Mouse (Mus musculus): Measurements from ENCODE around the gene Prune1.

The Prune1 gene

DNA sequence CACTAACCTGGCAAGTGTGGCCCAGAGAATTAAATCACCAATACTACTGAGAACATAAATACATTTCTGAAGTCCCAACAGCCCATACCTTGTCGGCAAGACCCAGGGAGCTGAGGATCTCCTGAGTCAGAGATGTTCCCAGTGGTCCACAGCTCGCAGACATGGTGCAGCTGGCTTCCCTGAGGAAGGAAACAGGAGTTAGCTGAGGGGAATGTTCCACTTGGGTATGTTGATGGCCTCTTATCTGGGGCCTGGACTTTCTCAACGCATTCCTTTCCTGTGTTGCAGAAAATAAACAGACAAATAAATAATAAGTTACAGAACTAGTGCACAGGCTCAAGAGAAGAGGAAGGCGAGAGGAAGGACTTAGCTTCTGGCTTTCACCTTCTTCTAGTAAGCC is 24.4 kb upstream of the Prune1 start:
- DNase-seq: no peak

DNA sequence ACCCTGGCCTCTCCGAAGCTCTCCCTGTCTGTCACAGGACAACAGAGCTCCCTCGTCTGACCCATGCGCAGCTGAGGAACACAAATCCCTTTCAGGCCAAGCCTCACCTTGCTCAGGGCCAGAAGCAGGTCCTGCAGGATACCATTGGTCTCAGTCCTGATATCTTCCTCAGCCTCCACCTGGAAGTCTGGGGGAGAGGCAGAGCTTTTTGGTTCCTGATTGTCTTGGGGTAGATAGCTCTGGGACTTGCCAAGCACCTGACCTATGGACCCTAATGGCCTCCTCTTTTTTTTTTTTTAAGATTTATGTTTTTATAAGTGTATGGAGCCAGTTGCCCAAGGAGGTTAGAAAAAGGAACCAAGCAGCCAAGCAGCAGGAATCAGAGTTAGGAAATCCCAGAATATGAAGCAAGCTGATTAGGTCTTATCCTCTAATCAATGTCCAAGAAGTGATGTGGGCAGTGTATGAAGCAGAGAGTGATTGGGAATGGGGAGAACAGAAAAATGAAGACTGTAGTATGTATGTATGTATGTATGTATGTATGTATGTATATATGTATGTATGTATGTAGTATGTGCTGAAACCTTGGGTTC is 19.4 kb upstream of the Prune1 start:
- no peak for DNase-seq

DNA sequence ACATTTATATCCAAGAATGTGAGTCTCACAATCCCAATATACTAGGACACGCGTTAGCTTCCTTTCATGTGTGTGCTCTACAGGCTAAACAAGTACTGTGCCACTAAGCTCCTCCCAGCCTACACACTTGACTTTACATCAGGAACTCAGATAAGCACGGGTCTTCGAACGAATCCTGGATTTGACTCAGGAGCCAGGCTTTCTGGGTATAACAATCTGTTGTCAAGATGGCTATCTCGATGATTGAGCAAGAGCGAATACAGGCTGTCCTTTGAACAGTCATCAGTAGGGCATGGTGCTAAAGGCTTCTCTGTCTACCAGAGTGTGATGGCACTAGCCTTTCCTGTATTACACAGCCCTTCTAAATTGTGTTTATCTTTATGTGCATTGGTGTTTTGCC is 16.1 kb upstream of the Prune1 start:
- DNase-seq: no peak

DNA sequence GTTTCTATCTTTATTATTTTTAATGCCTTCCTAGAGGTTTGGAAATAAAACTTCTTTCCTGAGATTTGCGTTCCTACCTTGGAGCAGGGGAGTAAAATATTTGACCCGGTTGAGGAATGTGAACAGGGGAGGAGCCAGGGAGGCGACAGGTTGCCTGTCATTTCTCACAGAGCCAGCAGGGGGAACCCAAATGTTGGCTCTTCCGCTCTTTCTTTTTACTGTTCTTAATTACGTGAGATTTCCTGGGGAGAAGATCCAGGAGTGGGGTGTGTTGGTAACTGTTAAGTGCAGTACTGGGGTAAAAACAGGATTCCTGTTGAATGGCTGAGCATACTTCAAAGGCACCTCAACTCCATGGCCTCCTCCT is 14.2 kb upstream of the Prune1 start:
- DNase-seq: peak; percentile 73

DNA sequence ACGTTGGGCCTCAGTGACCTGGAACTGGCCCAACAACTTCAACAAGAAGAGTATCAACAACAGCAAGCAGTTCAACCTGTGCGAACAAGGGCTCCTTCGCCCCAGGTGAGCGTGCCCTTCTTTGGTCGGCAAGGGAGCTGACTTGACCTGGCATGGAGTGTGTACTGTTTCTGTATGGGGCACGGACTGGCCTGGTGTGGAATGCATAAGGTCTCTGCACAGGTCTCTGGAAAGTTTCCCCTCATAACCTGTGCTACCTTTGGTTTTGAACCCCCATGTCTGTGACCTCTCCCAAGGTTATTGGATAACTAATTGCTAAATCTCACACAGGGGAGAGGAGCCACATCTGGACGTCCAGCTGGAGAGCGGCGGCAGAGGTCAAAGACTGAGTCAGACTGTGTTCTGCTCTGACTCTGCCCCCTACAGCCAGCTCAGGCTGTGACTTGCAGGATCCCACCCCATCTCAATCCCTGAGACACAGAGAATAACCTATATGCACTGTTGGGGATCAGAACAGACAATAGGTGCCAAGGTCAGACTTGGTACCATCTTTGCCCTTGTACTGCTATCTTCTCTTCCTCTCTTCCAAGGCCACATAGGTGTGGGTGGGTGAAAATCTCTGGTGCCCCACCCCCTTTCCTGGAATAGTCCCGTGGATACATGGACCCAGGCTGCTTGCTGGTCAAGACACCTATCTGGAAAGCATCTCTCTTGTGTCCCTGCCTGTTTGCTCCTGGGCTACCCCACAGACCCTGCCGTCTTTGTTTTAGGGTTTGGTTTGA is 13.6 kb upstream of the Prune1 start:
- DNase-seq: peak; percentile 73

DNA sequence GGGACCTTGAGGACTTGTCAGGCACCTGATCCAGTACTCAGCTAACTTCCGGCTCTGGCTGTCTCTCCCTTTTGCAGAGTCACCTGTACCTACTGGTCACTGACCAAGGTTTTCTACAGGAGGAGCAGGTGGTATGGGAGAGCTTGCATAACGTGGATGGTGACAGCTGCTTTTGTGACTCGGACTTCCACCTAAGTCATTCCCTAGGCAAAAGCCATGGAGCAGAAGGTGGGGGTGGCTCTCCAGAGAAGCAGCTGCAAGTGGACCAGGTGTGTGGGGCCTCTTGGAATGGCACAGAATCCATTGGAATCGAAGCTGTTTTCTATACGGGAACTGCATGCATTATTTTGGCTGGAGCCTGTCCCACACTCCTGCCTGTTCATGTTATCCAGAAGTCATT is 12.8 kb upstream of the Prune1 start:
- DNase-seq: no peak

DNA sequence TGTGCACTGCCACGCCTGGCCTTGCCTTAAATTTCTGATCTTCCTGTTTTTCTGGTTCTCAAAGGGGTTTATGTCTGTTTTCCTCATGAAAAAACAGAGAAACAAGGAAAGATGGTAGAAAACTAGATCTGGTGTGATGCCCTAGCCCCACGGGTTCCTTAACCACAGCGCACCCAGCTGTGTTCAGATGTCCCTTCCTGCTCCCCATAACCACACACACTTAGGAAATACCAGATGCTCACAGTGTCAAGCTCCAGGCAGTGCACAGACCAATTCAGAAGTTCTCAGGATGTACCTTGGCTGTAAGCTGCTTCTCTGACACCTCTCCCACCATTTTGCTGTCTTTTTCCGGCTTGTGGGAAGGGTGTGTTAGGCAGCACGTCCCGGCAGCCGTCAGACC is 12.4 kb upstream of the Prune1 start:
- no peak for DNase-seq

DNA sequence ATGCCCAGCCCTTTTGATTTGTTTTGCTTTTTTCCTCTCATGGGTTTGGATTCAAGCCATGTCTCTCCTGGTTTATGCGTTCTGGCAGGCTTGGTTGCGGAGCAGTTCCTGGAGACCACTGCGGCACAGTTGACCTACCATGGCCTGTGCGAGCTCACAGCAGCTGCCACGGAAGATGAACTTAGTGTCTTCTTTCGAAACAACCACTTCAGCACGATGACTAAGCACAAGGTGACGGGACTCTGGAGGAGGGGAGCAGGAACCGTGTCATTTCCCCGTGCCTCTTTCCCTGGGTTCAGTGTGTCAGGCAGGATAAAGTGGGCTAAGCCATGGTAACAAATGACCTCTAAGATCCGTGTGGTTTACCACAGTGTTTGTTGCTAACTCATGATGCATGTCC is 11.7 kb upstream of the Prune1 start:
- DNase-seq: peak; percentile 62

DNA sequence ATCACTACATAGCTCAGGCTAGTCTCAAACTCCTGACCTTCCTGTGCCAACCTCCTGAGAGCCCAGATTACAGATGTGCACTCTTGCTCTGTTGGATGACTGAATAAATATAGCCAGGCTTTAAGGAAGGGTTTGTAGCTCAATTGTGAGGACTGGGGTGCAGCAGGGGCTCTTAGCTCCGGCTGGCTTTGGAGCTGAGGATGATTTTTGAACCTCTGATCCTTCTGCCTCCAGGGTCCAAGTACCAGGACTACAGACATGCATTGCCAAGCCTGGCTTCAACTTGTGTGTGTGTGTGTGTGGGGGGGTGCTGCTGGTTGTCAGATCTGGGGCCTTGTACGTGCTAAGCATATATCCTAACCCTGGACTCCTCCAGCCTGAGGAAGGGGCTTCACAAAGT is 11.0 kb upstream of the Prune1 start:
- DNase-seq: no peak

DNA sequence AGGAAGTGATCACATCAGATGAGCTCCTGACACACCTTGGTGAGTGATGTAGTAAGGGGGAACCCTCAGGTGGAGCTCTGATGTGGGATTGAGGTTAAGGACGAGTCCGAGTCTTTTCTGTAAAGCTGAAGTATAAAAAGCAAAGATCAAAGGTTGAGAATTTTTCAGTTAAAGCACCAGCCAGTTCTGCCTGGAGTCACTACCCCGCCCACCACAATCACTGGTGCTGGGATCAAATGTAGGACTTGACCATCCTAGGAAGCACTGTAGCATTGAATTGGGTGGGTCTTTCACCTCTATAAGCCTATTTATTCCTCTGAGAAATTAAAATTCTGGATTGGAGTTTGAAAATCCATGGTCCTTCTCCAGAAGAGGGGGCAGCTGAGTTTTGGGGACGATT is 9.2 kb upstream of the Prune1 start:
- no peak for DNase-seq

DNA sequence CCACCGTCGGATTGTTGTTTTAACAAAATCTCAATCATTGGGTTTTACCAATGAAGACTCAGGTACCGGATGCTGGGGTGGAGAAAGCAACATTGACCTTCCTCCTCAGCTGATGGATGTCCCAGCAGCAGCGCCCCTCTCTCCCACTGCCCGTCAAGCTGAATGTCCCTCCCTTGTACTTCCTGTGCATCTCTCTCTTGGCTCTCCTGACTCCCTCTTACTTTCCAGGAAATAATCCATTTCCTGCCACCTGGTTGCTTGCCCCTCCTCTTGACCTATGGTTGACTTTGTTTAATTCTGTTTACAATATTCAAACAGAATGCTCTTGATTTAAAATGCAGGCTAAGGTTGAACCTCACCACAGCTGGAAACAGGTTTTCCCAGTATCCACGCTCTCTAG is 8.3 kb upstream of the Prune1 start:
- DNase-seq: no peak

DNA sequence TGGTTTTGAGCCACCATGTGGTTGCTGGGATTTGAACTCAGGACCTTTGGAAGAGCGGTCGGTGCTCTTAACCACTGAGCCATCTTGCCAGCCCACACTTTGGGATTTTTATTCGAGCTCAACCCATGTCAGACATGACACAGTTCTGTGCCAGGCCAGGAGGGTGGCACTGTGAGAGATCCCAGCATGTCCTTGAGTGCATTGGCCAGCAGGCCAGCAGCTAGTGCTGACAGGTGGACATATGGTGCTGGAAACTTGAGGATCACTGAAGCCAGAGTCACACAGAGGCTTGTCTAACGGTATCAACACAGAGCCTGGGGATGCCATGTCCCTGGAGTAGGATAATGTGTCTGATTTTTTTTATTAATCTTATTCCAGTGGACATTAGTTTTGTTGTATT is 7.5 kb upstream of the Prune1 start:
- no peak for DNase-seq

DNA sequence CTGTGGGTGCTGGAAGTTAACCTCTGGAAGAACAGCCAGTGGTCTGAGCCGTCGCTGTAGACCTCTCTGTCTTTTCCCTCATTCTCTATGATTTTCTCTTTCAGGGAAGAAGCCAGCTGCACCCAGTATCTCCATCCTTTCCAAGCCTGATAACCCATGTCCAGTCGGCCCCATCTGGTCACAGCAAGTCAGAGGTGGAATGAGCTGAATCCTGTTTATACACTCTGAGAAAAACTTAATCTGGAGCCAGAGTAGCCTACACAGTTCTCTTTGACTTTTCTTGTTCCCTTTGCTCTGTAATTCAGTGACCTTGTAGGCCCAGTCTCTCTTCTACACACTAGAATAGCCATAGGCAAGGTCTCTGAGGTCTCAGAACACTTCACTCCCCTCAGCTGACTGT is 5.7 kb upstream of the Prune1 start:
- peak; percentile 47 for DNase-seq

DNA sequence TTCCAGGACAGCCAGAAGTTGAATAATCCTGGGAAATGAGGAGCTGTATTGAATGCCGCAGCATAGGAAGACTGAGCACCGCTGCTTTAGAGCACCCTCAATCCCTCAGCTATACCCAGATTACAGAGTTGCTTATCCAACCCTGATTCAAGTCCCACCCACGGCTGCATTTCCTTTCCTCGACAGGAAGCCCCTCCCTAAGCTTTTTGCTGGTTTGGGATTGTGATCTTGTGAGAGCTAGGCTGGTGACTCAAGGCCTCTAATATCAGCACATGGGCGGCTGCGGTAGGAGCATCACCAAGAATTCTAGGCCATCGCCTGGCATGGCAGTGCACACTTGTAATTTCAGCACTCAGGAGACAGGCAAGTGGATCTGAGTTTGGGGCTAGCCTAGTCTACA is 4.6 kb upstream of the Prune1 start:
- DNase-seq: no peak

DNA sequence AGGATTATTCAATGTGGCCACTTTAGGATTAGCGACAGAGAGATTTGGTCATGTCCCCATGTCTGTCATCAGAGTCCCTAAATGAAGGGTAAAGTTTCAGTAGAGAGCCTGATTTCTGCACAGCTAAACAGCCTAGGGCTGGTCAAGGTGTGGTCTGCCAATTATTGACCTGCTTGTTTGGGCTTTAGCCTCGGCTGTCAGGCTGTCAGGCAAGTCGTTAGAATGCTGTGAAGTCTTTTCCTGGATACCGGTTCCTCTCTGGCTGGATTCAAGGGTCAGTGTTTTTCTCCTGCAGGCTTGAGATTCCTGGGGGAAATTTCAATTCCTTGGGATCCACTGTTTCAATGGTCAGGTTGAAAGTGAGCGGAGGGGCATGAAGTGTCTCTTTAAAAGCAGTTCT is 4.1 kb upstream of the Prune1 start:
- peak; percentile 60 for DNase-seq

DNA sequence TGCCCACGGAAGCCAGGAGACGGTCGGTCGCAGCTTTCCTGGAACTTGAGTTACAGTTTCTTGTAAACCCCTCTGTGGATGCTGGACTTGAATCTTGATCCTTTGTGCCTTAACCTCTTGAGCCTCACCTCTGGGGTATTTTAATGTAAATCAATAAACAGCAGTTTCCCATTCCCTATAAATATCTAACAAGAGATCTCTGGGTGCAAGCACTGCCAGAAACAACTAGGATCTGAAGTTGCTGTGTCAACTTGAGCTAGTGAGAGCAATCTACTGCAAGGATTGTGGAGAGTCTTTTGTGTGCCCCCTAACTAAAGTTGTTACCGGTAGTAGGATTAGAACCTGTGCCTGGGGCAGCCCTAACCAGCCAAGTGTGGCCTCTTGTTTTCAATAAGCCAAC is 3.5 kb upstream of the Prune1 start:
- no peak for DNase-seq

DNA sequence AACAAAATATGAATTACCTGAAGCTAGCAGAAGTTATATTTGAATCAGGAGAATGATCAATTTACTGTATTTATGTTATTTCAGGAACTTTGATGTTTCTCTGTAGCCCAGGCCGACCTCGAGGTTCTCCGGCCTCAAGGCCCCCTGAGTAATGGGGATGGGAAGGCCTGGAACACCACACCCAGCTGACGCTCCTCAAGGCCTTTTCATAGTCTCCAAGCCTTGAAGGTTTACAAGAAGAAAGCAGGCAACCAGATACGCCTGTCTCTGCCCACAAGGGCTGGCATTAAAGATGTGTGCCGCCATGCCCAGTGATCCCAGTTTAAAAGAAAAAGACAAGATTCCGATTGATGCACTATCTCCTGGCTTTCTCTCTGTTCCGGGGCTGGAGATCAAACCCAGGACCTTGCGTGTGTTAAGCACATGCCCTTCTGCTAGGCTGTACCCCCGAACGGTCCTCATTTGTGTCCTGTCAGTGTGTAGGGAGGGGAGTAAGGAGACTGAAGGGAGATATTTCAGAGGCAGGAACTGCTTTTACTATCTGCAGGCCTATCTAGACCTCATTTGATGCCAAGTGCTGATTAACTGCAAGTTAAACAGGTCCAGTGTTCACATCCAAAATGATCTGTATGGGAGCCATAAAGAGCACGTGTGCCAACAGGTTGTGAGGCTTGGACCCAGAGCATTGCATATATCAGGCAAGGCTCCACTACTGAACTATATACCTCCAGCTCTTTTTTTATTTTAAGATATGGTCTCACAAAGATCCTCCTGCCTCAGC is 2.8 kb upstream of the Prune1 start:
- DNase-seq: no peak

DNA sequence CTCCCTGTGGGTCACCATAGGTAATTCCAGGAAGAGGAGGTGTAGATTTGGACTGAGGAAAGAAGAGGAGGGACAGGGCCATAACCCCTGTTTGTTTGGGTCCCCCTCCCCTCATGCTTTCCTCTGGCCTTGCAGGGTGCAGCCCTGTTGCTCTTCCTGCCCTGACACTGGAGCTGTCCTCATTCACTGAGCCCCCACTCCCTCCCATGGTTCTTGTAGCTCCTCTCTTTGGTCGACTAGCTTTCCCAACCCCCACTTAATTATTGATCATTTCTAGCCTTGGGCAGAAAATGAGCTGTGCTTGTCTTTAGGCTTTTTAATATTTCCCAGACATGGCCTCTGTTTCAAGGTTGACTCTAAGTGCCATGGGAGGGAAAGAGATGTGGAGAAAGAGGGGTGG is 2.2 kb upstream of the Prune1 start:
- no peak for DNase-seq

DNA sequence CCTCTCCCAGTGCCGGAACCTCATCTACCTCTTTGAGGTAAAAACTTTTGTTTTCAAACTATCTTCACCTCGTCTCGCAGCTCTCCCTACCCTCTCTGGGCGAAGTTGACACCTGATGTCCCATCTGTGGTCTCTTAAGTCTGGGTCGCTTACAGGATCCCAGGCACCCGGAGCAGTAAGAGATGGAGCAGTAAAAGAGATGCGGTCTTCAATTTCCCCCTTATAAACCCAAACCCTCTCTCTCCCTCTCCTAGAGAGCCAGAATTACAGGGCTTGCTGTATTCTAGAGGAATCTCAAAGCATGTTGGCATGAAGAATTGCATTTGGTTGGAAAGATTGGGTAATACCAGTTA is 1.7 kb upstream of the Prune1 start:
- no peak for DNase-seq

DNA sequence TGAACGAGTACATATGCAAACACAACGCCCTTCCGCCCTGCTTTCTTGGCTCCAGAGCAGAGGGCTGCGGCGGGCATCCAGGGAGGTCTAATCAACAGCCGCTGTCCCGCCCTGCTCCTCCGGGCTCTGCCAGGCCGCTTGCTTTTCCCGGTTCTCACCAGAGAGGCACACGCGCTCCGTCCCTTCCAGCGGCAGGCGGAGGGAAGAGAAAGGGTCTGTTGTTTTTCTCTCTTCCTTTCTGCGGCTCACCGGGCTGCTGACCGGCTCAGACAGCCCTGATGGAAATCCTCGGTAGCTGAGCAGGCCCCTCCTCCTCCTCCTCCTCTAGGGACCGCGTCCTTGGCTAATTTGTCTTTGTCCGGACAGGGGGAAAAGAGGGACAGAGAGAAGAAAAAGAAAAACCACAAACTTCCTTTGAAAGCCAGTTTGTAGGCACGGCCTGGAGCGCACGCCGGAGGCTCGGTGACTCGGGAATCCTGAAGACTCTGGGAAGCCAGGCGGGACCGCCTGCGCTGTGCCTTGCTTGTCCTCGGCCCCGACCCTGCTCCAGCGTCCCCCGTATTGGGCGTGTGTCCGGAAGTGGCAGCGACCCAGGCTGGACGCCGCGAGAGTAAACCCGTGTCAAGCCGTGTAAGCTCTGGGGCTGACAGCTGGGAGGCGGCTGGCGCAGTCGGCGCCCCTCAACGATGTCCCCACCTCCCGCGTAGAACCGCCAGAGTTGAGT is 1.2 kb upstream of the Prune1 start:
- DNase-seq: peak; percentile 88

DNA sequence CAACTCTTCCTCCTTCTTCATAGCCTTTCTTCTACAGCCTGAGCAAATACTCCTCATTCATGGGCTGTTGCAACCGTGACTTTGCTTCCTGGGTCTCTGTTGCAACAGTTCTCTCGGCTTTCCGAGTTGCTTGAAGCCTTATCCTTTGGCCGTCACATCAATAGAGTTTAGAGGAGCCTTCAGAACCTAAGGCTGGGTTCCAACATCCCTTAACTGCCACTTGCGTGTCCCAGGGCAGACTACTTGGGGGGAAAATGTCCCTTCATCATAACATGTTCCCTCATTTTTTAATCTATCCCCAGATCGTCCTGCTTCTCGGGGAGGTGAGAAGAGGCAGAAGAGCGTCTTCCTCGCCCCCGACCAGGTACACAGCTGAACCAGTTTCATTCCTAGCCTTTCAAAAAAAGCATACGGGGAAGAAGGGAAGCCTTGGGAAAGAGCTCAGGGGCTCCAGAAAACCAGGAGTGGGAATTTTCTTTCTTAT is 547 bp upstream of the Prune1 start:
- DNase-seq: peak; percentile 44

DNA sequence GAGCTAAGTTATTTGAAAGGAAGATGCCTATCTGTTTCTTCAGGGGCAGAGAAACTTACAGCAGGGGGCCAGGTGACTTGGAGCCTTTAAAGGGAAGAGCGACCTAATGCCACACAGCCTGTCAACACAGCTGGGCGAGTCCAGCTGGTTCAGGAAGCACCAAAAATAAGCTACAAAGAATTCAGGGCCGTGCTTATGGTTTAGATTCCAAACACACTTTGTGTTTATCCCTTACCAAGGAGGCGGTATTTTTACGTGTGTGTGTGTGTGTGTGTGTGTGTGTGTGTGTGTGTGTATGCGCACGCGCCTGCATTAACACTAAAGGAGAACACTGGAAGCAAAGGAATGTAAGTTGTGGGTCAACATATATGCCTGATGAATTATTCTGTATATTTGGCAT is 1.1 kb downstream of the Prune1 start:
- peak; percentile 56 for DNase-seq

DNA sequence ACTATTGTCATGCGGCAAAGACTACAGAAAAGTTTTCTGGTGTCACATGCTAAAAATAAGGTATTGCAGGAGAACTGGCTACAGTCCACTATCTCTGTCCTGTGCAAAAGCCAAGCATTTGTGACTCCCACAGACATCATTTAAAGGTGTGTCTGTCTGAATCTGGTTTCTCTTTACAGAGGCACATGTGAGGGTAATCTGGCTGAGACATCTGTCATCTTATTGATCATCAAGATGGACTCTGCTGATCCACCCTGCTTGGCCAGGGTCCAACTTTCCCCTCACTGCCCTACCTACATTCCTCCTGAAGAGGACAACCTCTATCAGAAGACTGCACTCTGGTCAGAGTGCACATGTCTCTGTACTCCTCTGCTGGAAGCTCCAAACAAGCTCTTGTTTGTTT is 4.7 kb downstream of the Prune1 start:
- no peak for DNase-seq
